Mouse (Mus musculus) liver, embryonic 15.5 days (tissue): Measurements from ENCODE around the gene Cd37. TPM values are rescaled to one million over a fixed set of nuclear protein-coding genes. Genes with fewer than 3 reads are reported as not detected.

Experiments
- ATAC-seq: fragments of 200-750 bp; cut with Nextera tagmentation; 2 replicates; pipeline ENCODE4 v1.8.0; 2017; ENCODE audit warnings: moderate number of reproducible peaks, mild to moderate bottlenecking, moderate library complexity; ENCODE audit not compliant: insufficient read depth
- H3K27ac ChIP-seq: fragments of 300-500 bp; sonication (generic); replicated peaks from 2 replicates; pipeline ENCODE4 v1.5.1; 2015; ENCODE audit warnings: mild to moderate bottlenecking, inconsistent platforms
- H3K27me3 ChIP-seq: fragments of 300-500 bp; sonication (generic); 2 replicates; pipeline ENCODE4 v1.6.1; 2015; ENCODE audit warnings: mild to moderate bottlenecking, inconsistent platforms
- H3K36me3 ChIP-seq: fragments of 300-500 bp; sonication (generic); replicated peaks from 2 replicates; pipeline ENCODE4 v1.6.1; 2015; ENCODE audit warnings: moderate library complexity, mild to moderate bottlenecking, inconsistent platforms
- H3K4me1 ChIP-seq: fragments of 300-500 bp; sonication (generic); replicated peaks from 2 replicates; pipeline ENCODE4 v1.6.1; 2015; ENCODE audit warnings: inconsistent platforms
- H3K4me2 ChIP-seq: fragments of 300-500 bp; sonication (generic); 2 replicates; pipeline ENCODE4 v1.6.1; 2015; ENCODE audit warnings: moderate library complexity, mild to moderate bottlenecking, inconsistent platforms
- H3K4me3 ChIP-seq: fragments of 300-500 bp; sonication (generic); replicated peaks from 2 replicates; pipeline ENCODE4 v1.5.1; 2015; ENCODE audit warnings: mild to moderate bottlenecking, inconsistent platforms
- H3K9ac ChIP-seq: fragments of 300-500 bp; sonication (generic); 2 replicates; pipeline ENCODE4 v1.6.1; 2015; ENCODE audit warnings: moderate library complexity, mild to moderate bottlenecking, inconsistent platforms
- H3K9me3 ChIP-seq: fragments of 300-500 bp; sonication (generic); replicated peaks from 2 replicates; pipeline ENCODE4 v1.6.1; 2016; ENCODE audit warnings: inconsistent platforms
- WGBS: fragments of 180-500 bp; shearing (Covaris S2); methylation state at CpG from one replicate; pipeline ENCODE4 v1.1.7; 2015; ENCODE audit warnings: mixed read lengths; ENCODE audit not compliant: insufficient replicate concordance; 5-methylcytosine and 5-hydroxymethylcytosine counted together
- polyA plus RNA-seq: library from polyadenylated mRNA; unstranded; fragments of >200 nt; fragmentation: Nextera tagmentation; extraction: Ambion mirVana; gene quantifications from 2 replicates; pipeline ENCODE4 v1.2.1, GENCODE M21; 2015

The Cd37 gene
- polyA plus RNA-seq, 1 experiment from 2014 or later: 15.1 TPM

- Histone ChIP-seq H3K4me1 (peaks cover 46% of the 10 kb centered on the region), H3K27me3 (no peaks in the 10 kb centered on the region; the same call in 1 of the 2 replicates), H3K9ac (no peak overlapping the region), H3K36me3 (0 out of 2 replicates have a peak, but pooled peaks cover 3% of the 10 kb centered on the region), H3K27ac (no peak overlapping the region), H3K4me3 (no peak overlapping the region), H3K4me2 (peak overlapping the region; percentile 39), H3K9me3 (no peaks in the 10 kb centered on the region)
- 63% methylated on average over 29 of the region's 29 CpGs for WGBS
- ATAC-seq: no peak
Measured at GRCm38 (mm10) chr7:45234333-45234841, 4.5 kb downstream of the Cd37 start.

GRCm38 (mm10) chr7:45233580-45234332, 5.2 kb downstream of the Cd37 start:
- H3K9ac ChIP-seq: no peak overlapping the region
- H3K36me3 ChIP-seq: 0 out of 2 replicates have a peak, but pooled peaks cover 3% of the 10 kb centered on the region
- H3K27ac ChIP-seq: no peak overlapping the region
- H3K4me3 ChIP-seq: no peak overlapping the region
- no peaks in the 10 kb centered on the region for H3K9me3 ChIP-seq
- ATAC-seq: no peak
- peaks cover 39% of the 10 kb centered on the region for H3K4me1 ChIP-seq
- H3K4me2 ChIP-seq: peak overlapping the region; percentile 33
- no peaks in the 10 kb centered on the region; the same call in 1 of the 2 replicates for H3K27me3 ChIP-seq
- 50% methylated on average over 20 of the region's 20 CpGs for WGBS

- 0 out of 2 replicates have a peak, but pooled peaks cover 3% of the 10 kb centered on the region for H3K36me3 ChIP-seq
- no peaks in the 10 kb centered on the region; the same call in 1 of the 2 replicates for H3K27me3 ChIP-seq
- no peaks in the 10 kb centered on the region for H3K9me3 ChIP-seq
- H3K4me3 ChIP-seq: no peak overlapping the region
- no peak overlapping the region for H3K9ac ChIP-seq
- no peak for ATAC-seq
- WGBS: 51% methylated on average over 13 of the region's 13 CpGs
- no peak overlapping the region for H3K27ac ChIP-seq
- H3K4me2 ChIP-seq: no peak overlapping the region
- peaks cover 31% of the 10 kb centered on the region for H3K4me1 ChIP-seq
Measured at GRCm38 (mm10) chr7:45232716-45233465, 6.0 kb downstream of the Cd37 start.

GRCm38 (mm10) chr7:45231941-45232340, 7.0 kb downstream of the Cd37 start:
- Histone ChIP-seq H3K9ac (no peak overlapping the region), H3K4me1 (peaks cover 30% of the 10 kb centered on the region), H3K27me3 (no peaks in the 10 kb centered on the region; the same call in 1 of the 2 replicates), H3K4me3 (no peak overlapping the region), H3K36me3 (0 out of 2 replicates have a peak, but pooled peaks cover 3% of the 10 kb centered on the region), H3K9me3 (no peaks in the 10 kb centered on the region), H3K27ac (no peak overlapping the region), H3K4me2 (no peak overlapping the region)
- 78% methylated on average over 11 of the region's 11 CpGs for WGBS
- no peak for ATAC-seq

GRCm38 (mm10) chr7:45231192-45231591, 7.7 kb downstream of the Cd37 start:
- Histone ChIP-seq H3K27me3 (no peaks in the 10 kb centered on the region; the same call in 1 of the 2 replicates), H3K4me3 (no peak overlapping the region), H3K4me1 (peaks cover 30% of the 10 kb centered on the region), H3K9me3 (no peaks in the 10 kb centered on the region), H3K9ac (no peak overlapping the region), H3K27ac (no peak overlapping the region), H3K4me2 (no peak overlapping the region), H3K36me3 (0 out of 2 replicates have a peak, but pooled peaks cover 3% of the 10 kb centered on the region)
- WGBS: 71% methylated on average over 12 of the region's 12 CpGs
- ATAC-seq: no peak

GRCm38 (mm10) chr7:45229459-45230203, 9.3 kb downstream of the Cd37 start:
- Histone ChIP-seq H3K4me2 (no peak overlapping the region), H3K4me3 (no peak overlapping the region), H3K4me1 (peaks cover 18% of the 10 kb centered on the region), H3K9ac (no peak overlapping the region), H3K36me3 (0 out of 2 replicates have a peak, but pooled peaks cover 3% of the 10 kb centered on the region), H3K27ac (no peak overlapping the region), H3K27me3 (no peaks in the 10 kb centered on the region; the same call in 1 of the 2 replicates), H3K9me3 (no peaks in the 10 kb centered on the region)
- no peak for ATAC-seq
- 68% methylated on average over 7 of the region's 7 CpGs for WGBS

GRCm38 (mm10) chr7:45229046-45229445, 9.9 kb downstream of the Cd37 start:
- 63% methylated on average over 8 of the region's 8 CpGs for WGBS
- H3K4me3 ChIP-seq: no peak overlapping the region
- H3K4me2 ChIP-seq: no peak overlapping the region
- ATAC-seq: no peak
- no peaks in the 10 kb centered on the region for H3K9me3 ChIP-seq
- peaks cover 12% of the 10 kb centered on the region for H3K4me1 ChIP-seq
- no peak overlapping the region for H3K9ac ChIP-seq
- no peaks in the 10 kb centered on the region for H3K27me3 ChIP-seq
- 0 out of 2 replicates have a peak, but pooled peaks cover 3% of the 10 kb centered on the region for H3K36me3 ChIP-seq
- no peak overlapping the region for H3K27ac ChIP-seq

- Histone ChIP-seq H3K4me3 (no peak overlapping the region), H3K4me1 (peaks cover 9% of the 10 kb centered on the region), H3K27ac (no peak overlapping the region), H3K4me2 (no peak overlapping the region), H3K9me3 (no peaks in the 10 kb centered on the region), H3K27me3 (no peaks in the 10 kb centered on the region), H3K36me3 (0 out of 2 replicates have a peak, but pooled peaks cover 3% of the 10 kb centered on the region), H3K9ac (no peak overlapping the region)
- WGBS: 81% methylated on average over 18 of the region's 18 CpGs
- ATAC-seq: no peak
Measured at GRCm38 (mm10) chr7:45228548-45228947, 10.4 kb downstream of the Cd37 start.

- no peaks in the 10 kb centered on the region for H3K36me3 ChIP-seq
- no peaks in the 10 kb centered on the region for H3K27me3 ChIP-seq
Measured at GRCm38 (mm10) chr7:45226421-45226820, 12.5 kb downstream of the Cd37 start.

GRCm38 (mm10) chr7:45224826-45225225, 14.1 kb downstream of the Cd37 start:
- Histone ChIP-seq H3K27me3 (no peaks in the 10 kb centered on the region), H3K36me3 (no peaks in the 10 kb centered on the region), H3K4me3 (no peak overlapping the region), H3K4me2 (no peak overlapping the region), H3K9ac (no peak overlapping the region), H3K9me3 (no peaks in the 10 kb centered on the region), H3K4me1 (no peaks in the 10 kb centered on the region), H3K27ac (no peak overlapping the region)
- no peak for ATAC-seq
- 73% methylated on average over 7 of the region's 7 CpGs for WGBS

More at GRCm38 (mm10) chr7:45226421-45226820, 12.5 kb downstream of the Cd37 start:
- H3K27ac ChIP-seq: no peak overlapping the region
- no peaks in the 10 kb centered on the region for H3K4me1 ChIP-seq
- no peak for ATAC-seq
- no peak overlapping the region for H3K4me3 ChIP-seq
- H3K4me2 ChIP-seq: no peak overlapping the region
- no peak overlapping the region for H3K9ac ChIP-seq
- 75% methylated on average over 5 of the region's 5 CpGs for WGBS
- no peaks in the 10 kb centered on the region for H3K9me3 ChIP-seq
